Mouse (Mus musculus): ENCODE measurements at regions not wholly inside any gene's neighbourhood (a gene's known extent, or its start where the extent isn't known, plus 50 kb on each side); places are given as distances from the start of the nearest gene placed in this dataset.

- DNase-seq = no peak
Measured at GRCm38 (mm10) chr7:123589099-123589498, 88.8 kb upstream of the Zkscan2 start.

- no peak for DNase-seq
Measured at GRCm38 (mm10) chr7:123573721-123574120, 73.5 kb upstream of the Zkscan2 start.

- no peak for DNase-seq
Measured at GRCm38 (mm10) chr7:123572376-123572990, 72.2 kb upstream of the Zkscan2 start.

GRCm38 (mm10) chr7:123566264-123566663 is 66.0 kb upstream of the Zkscan2 start:
- DNase-seq = peak in 1 of 2 experiments; percentile 2

- DNase-seq = no peak
Measured at GRCm38 (mm10) chr7:123559544-123559943, 59.3 kb upstream of the Zkscan2 start.

All from thymus, postnatal 36 days (tissue).